Mouse (Mus musculus): ENCODE data around the gene Tmc3.

DNA sequence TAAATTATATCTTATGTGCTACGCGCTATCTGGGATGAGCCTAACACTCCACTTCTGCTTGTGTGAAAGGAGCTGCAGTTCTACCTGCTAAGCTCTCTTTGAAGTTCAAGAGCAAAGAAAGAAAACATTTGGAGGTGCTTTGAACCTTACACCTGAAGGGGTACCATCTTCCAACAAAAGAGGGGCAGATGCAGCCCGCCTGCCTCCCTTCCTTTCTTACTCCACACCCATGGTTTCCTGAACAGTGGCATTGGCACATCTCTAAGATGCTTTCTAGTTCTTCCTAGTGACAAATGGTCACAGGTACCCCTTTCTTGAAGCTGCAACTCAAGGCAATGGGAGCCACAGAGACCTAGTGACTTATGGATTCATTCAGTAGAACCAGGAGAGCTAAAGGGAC lies 77.0 kb downstream of the Tmc3 start:
- no peak for TF ChIP-seq EP300 (IDR thresholded peaks at IDR 0.05; ENCODE audit: insufficient read depth, low read depth, low read length)
- no peak for TF ChIP-seq POLR2A (IDR thresholded peaks at IDR 0.05; ENCODE audit: insufficient read depth, low read depth, low read length)
- TF ChIP-seq CTCF (IDR thresholded peaks at IDR 0.05): no peak
